Mouse (Mus musculus) lung, postnatal 10 days (tissue): ENCODE data around the gene Zswim8.
"Not testable (repeated sequence)": the region's sequence is repeated elsewhere in the genome, so short reads cannot be mapped to it uniquely, and the experiment has no call there.

Source experiments
- DNase-seq: peaks from one replicate; pipeline ENCODE4 v3.0.0; 2021

Gene Zswim8

DNA sequence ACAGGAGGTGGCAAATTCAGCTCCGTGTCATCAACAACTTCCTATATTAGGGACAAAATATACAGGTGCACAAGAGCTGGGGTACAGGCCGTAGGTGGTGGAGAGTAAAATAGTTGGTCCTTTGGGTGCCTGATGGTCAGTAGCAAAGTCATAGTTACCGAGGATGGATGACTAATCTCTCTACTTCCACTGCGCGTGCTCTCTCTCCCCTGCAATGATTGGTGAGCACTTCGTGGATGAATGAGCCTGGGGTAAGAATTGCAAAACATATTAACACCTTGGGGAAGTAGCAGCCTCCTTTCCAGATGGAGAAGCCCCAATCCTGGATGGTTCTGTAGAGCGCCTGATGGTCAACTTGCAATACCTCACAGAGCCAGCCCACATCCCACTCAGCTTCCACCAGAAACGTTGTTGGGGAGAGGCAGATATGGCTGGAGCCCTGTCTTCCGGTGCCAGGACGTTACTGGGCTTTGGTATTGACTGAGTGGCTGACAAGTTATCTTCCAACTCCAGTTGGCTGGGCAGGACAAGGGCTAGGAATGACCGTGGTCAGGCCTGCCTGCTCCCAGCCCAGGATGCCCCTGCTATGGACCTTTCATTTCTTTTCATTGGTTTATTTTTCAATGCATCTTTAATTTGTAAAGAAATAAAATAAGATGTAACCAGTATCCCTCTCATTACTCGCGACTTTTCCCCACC is 13.0 kb upstream of the Zswim8 start:
- DNase-seq = no peak

DNA sequence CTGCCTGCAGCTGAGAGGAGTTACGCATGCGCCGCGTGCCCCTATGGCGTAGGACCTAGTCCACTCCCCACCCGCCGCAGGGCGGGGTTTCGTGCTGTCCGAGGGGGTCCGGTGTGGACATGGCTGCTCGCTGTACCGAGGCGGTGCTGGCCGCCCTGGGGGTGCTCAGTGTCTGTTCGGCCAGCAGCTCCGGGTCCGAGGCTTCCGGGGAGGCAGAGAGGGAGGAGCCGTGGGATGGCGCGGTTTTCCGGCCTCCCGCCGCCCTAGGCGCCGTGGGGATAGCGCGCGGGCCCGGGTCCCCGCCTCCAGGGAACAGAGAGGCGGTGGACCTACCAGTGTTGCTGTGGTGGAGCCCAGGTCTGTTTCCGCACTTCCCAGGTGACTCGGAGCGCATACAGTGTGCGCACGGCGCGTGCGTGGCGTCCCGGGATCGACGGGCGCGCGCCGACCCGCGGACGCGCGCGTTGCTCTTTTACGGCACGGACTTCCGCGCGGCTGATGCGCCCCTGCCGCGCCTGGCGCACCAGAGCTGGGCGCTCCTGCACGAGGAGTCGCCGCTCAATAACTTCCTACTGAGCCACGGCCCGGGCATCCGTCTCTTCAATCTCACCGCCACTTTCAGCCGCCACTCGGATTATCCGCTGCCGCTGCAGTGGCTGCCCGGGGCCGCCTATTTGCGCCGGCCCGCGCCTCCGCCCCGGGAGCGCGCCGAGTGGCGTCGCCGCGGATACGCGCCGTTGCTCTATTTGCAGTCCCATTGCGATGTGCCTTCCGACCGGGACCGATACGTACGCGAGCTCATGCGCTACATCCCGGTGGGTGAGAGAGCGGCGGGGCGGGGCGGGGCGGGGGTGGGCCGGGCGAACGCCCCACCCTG is 12.2 kb upstream of the Zswim8 start, which contains the start of gene Fut11:
Fut11 (plus strand) TSS at position 85 of the 877 bp plus-strand sequence.
- peak; percentile 94 for DNase-seq

GRCm38 (mm10) chr14:20695761-20696520 is 11.4 kb upstream of the Zswim8 start:
- DNase-seq = peak; percentile 27

DNA sequence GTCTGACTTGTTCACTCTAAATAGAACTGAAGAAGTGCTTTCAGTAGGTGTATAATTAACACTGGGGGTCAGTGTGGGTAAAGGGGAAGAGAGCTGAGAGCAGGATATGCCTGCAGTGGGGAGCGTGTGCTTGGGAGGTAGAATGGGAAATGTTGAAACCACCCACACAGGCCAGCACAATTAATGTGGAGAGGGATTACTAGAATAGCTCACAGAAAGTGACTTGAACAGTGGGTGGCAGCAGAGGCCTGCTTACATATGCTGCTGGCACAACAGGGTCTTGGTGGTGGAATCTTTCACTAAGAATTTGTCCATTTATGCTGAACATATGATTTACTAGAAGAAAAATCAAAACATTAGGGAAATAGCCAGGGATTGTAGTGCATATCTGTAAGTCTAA is 10.4 kb upstream of the Zswim8 start:
- DNase-seq = peak; percentile 79

DNA sequence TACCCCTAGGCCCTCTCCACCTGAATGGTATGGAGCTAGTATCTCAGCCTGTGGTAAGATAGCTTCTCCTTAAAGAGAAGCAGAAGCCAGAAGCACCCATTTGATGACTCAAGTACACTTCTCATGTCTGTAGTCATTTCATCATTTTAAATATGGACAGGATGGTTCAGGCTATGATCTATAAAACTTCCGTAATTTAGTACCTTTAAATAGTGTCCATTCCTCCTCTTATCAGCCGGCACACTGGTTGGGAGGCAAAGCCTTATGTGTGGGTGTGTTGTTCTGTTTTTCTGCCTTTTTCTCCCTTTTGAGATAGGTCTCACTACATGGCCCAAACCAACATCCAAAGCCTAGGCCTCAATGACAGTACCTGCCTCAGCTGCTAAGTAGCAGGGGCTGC is 8.8 kb upstream of the Zswim8 start:
- DNase-seq = no peak

GRCm38 (mm10) chr14:20700362-20700761 is 7.0 kb upstream of the Zswim8 start:
- no peak for DNase-seq

DNA sequence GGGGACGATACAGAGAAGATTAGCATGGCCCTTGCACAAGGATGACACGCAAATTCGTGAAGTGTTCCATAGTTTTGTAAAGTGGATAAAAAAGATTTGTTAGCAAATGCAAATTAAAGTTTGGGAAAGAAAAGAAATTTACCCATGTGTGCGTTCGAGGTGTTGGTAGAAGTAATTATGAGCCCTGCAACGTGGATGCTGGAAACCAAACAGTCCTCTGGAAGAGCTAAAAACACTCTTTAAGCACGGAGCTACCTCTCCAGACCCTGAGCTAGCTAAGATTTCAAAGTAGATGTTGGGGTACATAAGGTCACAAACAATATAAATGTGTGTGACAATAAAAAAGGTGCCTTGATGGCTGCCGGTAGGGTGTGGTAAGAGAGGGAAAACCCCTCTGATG is 5.8 kb upstream of the Zswim8 start:
- no peak for DNase-seq

DNA sequence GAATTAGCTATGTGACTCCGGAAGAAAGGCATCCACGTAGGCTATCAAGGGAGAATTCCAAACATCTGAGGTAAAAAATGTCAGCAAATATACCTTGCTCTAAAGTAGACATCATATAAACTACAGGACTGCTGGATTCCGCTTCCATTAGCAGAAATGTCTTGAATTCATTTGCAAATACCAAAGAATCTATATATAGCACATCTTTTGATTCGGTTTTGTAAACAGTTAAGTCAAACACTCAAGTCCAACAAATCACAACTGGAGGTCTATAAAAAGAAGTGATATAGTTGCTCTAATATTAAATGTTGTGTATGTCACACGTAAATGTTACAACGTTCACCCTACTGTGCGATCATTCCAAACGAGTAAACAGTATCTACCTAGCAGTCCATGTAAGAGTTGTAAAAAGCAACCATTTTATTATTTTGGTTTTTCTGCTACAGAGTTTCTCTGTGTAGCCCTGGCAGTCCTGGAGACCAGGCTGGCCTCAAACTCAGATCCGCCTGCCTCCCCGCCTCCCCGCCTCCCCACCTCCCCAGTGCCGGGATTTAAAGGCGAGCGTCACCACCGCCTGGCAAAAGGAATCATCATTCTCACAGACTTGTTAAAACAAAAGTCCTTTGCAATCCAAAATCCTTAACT is 5.1 kb upstream of the Zswim8 start:
- DNase-seq = no peak

DNA sequence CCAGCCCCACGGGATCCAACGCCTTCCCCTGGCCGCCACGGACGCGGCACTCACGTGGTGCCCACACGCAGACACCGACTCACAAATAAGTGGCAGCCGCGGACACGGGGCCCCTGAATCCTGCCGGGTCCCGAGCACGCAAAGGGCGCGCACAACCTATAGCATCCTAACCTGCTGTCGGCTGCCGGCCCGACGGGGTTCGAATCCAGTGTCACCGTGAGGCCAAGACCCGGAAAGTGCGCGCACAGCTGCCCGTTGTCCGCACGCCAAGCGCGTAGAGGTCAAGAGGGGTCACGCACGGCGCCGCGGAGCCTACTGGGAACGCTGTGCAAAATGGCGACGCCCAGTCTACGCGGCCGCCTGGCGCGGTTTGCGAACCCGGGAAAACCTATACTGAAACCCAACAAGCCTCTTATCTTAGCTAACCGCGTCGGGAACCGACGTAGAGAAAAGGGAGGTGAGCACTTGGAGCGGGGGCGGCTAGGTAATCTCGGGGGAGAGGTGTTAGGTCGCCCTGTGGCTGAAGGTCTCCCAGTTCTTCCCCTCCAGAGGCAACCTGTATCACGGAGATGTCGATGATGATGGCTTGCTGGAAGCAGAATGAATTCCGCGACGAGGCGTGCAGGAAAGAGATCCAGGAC is 4.5 kb upstream of the Zswim8 start, which contains the start of gene Chchd1:
Chchd1 (plus strand) TSS at position 266 of the 641 bp plus-strand sequence.
- peak; percentile 95 for DNase-seq

- DNase-seq = not testable (repeated sequence)
Observed at GRCm38 (mm10) chr14:20703461-20703860, 3.9 kb upstream of the Zswim8 start.

DNA sequence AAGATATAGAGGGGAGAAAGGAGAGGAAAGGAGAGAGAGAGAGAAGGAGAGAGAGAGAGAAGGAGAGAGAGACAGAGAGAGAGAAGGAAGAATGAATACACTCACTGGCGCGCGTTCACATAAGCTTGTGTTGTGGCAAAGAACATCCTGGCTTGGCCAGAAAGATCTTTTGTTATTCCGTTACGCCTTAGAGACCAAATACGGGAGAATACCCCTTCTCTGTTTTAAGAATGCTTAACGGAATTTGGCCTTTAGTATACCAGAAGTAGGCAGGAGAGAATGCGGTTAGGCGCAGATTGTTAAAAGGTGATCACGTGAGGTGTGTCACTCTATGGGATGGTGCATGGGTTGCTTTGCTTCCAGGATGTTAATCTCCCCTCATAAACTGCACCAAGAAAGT is 887 bp downstream of the Zswim8 start:
- DNase-seq = no peak

- no peak for DNase-seq
Observed at GRCm38 (mm10) chr14:20713832-20714231, 6.5 kb downstream of the Zswim8 start.

- DNase-seq = no peak
Observed at GRCm38 (mm10) chr14:20718443-20718842, 11.1 kb downstream of the Zswim8 start.

- no peak for DNase-seq
Observed at GRCm38 (mm10) chr14:20719767-20720166, 12.4 kb downstream of the Zswim8 start.

GRCm38 (mm10) chr14:20721371-20721770 is 14.0 kb downstream of the Zswim8 start:
- no peak for DNase-seq

DNA sequence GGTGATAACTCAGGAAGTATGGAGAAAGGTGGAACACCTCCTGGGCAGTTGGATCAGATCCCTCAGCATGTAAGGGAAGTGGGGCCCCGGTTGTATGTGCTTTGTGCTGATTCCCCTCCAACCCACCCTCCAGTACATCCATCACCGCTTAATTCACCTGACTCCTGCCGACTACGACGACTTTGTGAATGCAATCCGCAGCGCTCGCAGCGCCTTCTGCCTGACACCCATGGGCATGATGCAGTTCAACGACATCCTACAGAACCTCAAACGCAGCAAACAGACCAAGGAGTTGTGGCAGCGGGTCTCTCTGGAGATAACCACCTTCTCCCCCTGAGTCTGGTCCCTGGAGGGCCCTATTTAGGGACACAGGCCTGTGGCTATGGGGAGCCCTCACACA is 15.7 kb downstream of the Zswim8 start:
- no peak for DNase-seq

DNA sequence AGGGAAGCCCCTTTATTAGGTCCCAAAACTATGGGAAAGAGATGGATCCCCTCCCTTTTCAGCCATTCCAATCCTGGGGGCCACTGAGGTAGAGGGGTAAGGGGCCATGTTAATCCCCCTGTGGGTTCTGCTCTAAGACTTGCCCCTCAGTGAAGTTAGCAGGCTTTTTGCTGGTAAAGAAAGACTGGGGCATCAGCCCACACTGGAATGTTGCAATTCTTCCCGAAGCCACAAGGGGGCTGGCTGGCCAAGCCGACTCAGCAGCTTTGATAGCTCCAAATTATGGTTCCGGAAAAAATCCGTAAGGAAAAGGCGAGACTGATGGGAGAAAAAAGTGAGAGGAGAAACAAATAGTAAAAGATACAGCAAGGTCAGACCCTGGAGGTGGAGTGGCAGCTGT is 16.7 kb downstream of the Zswim8 start:
- DNase-seq = peak; percentile 83

- no peak for DNase-seq
Observed at GRCm38 (mm10) chr14:20725660-20726339, 18.4 kb downstream of the Zswim8 start.

DNA sequence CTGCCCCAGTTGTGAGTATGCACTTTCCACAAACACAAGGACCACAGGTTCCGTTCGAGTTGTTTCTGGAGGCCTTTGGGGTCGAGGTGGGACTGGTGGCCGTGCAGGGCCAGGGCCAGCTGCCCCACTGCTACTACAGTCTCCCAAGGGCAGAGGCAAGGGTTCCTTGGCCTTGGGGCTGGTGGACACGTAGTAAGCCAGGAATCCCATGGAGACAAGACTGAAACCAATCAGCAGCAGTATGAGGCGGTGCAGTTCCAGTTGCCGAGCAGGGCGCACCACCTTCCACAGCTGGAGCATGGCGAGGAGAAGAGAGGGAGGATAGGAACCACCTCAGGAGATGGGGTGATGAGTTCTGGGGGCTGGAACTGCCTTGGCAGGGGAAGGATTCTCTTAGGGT is 22.5 kb downstream of the Zswim8 start:
- DNase-seq = no peak

DNA sequence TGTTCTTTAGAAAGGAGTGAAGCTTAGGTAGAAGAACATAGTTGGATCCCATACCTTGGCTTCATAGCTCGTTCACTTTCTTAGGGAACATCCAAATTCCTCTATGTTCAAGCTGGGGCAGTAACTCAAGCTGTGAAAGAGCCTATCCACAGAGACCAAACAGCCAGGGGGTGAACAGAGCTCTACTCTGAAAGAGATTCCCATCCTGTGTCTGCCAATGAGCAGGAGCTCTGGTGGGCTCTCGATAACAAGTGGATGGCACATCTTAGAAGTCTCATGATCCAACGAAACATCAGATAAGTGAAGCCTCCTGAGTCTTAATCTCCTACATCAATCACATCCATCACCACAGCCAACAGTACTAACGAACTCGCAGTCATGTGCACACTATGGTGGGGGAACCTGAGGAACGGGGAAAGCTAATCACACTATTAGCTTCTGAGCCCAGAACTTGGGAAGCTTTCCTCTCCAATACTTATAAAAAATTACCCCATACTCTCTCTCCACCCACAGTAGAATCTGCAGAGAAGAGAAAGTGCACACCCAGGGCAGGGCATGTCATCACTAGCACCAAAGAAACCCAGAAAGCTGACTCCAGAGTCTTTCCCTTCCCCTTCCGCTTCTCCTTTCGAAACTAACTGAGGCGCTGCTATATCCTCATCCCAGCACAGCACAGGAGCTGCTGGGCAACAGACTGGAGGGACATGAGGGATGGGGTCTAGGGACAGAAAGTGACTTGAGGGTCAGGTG is 23.7 kb downstream of the Zswim8 start:
- no peak for DNase-seq
